Mouse (Mus musculus): ENCODE data around the gene Ahdc1. TPM values are rescaled to one million over a fixed set of nuclear protein-coding genes. Genes with fewer than 3 reads are reported as not detected.
A peak's percentile ranks its signal among the peaks of the same experiment; 100 is the strongest.
"Not testable (repeated sequence)": the region's sequence is repeated elsewhere in the genome, so short reads cannot be mapped to it uniquely, and the experiment has no call there.

The Ahdc1 gene
- polyA plus RNA-seq, 1 experiment from 2014 or later, result 6.3 TPM

DNA sequence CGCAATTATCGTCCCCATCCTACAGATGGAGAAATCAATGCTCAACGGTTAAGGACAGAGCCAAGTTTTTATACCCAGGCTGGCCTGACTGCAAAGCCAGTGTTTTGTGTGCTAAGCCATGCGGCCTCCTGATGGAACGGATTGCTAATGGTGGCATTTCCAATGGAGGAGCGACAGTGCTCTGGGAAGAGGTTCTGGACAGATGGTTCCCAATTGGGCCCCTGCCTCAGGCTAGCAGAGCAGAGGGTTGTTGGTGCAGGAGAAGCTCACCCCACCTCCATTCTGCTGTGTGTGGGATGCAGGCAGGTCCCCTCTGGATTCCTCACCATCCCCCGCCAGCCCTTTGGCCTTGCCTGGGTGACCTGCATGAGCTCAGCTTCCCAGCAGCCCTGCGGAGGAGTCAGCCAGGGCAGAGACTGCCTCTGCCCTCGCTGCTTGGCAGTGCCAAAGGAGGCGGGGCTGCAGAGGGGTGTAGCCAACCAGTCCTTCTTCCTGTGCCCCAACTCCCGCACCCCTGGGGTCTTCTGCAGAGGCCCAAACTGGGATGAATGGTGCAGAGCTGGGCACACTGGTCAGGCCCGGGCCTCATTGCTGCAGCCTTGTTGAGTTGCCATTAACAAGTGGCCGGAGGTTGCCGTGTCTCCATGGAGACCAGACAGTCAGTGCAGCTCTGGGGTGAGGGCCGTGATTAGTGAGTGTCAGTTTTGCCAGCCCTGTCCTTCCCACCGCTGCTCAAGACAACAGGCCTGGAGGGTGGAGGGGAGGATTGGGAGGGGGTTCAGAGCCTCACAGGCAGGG, 84.1 kb downstream of the Ahdc1 start:
- 36% methylated on average over 16 of the region's 16 CpGs for WGBS
- Histone ChIP-seq H3K27me3 (no peaks in the 10 kb centered on the region), H3K9ac (peak overlapping the region; percentile 43), H3K36me3 (no peaks in the 10 kb centered on the region), H3K4me3 (peak overlapping the region; percentile 27), H3K4me1 (replicated peaks) (peaks cover 55% of the 10 kb centered on the region), H3K4me2 (peak overlapping the region; percentile 60), H3K9me3 (replicated peaks) (no peaks in the 10 kb centered on the region), H3K27ac (peak overlapping the region; percentile 95)
- peak; percentile 56 for ATAC-seq (replicated peaks; ENCODE audit: insufficient number of reproducible peaks, insufficient read depth, low FRiP score, low read depth)

DNA sequence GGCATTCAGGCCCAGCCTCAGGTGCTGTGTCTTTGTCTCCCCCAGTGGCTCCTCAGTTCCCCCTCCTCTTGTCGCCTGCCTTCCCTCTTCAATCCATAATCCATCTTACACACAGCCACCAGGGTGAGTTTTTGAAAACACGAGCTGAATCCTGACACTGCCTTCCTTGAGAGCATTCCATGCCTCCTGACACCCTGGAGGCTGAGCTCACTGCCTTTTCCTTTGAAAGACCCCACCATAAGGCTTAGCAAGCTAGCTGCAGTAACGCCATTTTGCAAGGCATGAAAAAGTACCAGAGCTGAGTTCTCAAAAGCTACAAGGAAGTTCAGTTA, 84.6 kb downstream of the Ahdc1 start:
- H3K9ac ChIP-seq, result peak overlapping the region; percentile 43
- peak overlapping the region; percentile 27 for H3K4me3 ChIP-seq
- H3K36me3 ChIP-seq; H3K27me3 ChIP-seq; H3K9me3 ChIP-seq (replicated peaks); ATAC-seq (replicated peaks; ENCODE audit: insufficient number of reproducible peaks, insufficient read depth, low FRiP score, low read depth): not testable (repeated sequence)
- H3K27ac ChIP-seq, result peak overlapping the region; percentile 95
- peak overlapping the region; percentile 60 for H3K4me2 ChIP-seq
- H3K4me1 ChIP-seq (replicated peaks), result peaks cover 49% of the 10 kb centered on the region
- 16% methylated on average over 3 of the region's 3 CpGs for WGBS

DNA sequence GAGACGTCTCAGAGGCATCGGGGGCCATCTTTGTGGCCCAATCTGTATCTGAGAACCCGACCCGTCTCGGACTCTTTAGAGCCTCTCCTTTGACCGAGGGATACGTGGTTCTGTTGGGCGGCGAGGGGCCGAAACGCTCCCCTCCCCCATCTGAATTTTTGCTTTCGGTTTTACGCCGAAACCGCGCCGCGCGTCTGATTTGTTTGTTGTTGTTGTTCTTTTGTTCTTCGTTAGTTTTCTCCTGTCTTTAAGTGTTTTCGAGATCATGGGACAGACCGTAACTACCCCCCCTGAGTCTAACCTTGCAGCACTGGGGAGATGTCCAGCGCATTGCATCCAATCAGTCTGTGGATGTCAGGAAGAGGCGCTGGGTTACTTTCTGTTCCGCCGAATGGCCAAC, 85.6 kb downstream of the Ahdc1 start:
- ATAC-seq (replicated peaks; ENCODE audit: insufficient number of reproducible peaks, insufficient read depth, low FRiP score, low read depth); H3K27ac ChIP-seq; H3K9me3 ChIP-seq (replicated peaks); H3K9ac ChIP-seq; H3K4me2 ChIP-seq; H3K36me3 ChIP-seq; H3K27me3 ChIP-seq: not testable (repeated sequence)
- 0% methylated on average over 15 of the region's 26 CpGs for WGBS
- H3K4me1 ChIP-seq (replicated peaks), result peaks cover 41% of the 10 kb centered on the region
- H3K4me3 ChIP-seq, result peak overlapping the region; percentile 41

DNA sequence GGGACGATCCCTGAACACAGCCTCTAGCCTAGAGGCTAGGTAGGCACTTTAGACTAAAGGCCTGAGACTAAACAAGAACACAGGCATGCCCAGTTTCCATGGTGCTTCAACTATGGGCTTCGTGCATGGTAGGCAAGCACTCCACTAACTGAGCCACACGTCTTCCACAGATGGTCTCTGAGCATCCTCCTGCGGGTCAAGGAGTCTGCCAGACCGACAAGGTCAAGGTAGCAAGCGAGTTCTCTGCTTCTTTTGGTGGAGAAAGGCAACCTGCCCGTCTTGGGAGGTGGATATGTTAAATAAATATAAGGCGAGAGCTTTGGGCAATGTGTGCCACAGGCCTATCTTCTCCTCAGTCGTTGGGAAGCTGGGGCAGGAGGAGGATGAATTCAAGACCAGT, 90.7 kb downstream of the Ahdc1 start:
- H3K27ac ChIP-seq, result no peak overlapping the region
- H3K27me3 ChIP-seq, result no peaks in the 10 kb centered on the region
- H3K9ac ChIP-seq, result no peak overlapping the region
- no peaks in the 10 kb centered on the region for H3K36me3 ChIP-seq
- peaks cover 20% of the 10 kb centered on the region for H3K4me1 ChIP-seq (replicated peaks)
- no peaks in the 10 kb centered on the region for H3K9me3 ChIP-seq (replicated peaks)
- 0 out of 2 replicates have a peak overlapping the region, but pooled peaks have one; percentile 13 for H3K4me2 ChIP-seq
- no peak overlapping the region for H3K4me3 ChIP-seq
- WGBS, result 71% methylated on average over 9 of the region's 9 CpGs
- ATAC-seq (replicated peaks; ENCODE audit: insufficient number of reproducible peaks, insufficient read depth, low FRiP score, low read depth), result no peak

DNA sequence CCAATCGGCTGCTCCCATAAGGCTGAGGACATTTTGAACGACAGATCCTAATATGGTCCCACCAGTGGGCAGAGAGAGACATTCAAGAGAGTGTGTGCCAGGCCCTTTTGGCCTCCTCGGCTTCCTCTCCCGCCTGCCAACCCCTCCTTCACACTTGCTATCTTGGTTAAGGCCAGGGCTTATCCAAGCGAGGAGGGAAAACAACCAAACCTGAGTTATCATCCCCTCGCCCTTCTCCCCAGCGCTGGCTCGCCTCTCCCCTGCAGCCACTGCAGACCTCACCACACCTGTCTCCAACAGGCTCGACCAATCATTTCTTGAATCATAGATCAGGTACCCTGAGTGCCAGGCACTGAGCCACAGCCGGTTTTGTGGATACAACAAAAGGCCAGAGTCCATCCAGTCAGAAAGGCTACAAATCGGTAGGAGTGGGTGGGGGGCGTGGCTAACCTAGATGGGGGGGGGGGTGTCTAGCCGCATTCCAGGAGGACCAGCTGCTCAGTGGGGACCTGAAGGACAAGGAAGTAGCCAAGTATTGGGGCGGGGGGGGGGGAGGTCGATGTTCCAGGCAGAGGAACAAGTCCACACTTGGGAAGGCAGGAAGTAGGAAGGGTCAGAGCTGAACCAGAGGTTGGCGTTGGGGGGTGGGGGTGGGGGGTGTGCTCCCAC, 92.6 kb downstream of the Ahdc1 start:
- ATAC-seq (replicated peaks; ENCODE audit: insufficient number of reproducible peaks, insufficient read depth, low FRiP score, low read depth), result peak; percentile 29
- Histone ChIP-seq H3K4me2 (peak overlapping the region; percentile 24; the same call in 1 of the 2 replicates), H3K9me3 (replicated peaks) (no peaks in the 10 kb centered on the region), H3K27me3 (no peaks in the 10 kb centered on the region), H3K9ac (peak overlapping the region; percentile 28; the same call in 1 of the 2 replicates), H3K4me1 (replicated peaks) (peaks cover 35% of the 10 kb centered on the region), H3K36me3 (no peaks in the 10 kb centered on the region), H3K4me3 (no peak overlapping the region), H3K27ac (peak overlapping the region; percentile 70)
- 18% methylated on average over 16 of the region's 16 CpGs for WGBS

DNA sequence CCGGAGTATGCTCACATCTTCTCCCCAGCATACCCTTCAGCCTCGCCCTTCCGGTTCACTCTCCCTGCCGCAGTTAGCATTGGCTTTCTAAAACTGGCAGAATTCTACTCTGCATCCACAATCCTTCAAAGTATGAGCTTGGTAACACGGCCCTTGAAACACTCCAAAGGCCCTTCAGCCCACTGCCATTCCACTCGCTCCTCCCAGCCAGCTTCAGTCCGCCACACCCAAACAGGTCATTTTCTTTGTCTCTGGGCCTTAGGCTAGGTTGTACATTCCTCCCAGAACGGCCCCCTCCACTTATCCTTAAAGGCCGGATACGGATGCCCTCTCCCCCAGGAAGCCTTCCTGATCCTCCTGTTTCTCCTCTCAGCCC, 93.1 kb downstream of the Ahdc1 start:
- Histone ChIP-seq H3K4me3 (no peak overlapping the region), H3K4me1 (replicated peaks) (peaks cover 39% of the 10 kb centered on the region), H3K9me3 (replicated peaks) (no peaks in the 10 kb centered on the region), H3K9ac (no peak overlapping the region), H3K27me3 (no peaks in the 10 kb centered on the region), H3K36me3 (no peaks in the 10 kb centered on the region), H3K27ac (peak overlapping the region; percentile 70), H3K4me2 (peak overlapping the region; percentile 24; the same call in 1 of the 2 replicates)
- 0 out of 2 replicates have a peak, but pooled peaks have one; percentile 11 for ATAC-seq (replicated peaks; ENCODE audit: insufficient number of reproducible peaks, insufficient read depth, low FRiP score, low read depth)
- whole genome bisulfite sequencing, result 31% methylated on average over 10 of the region's 10 CpGs

DNA sequence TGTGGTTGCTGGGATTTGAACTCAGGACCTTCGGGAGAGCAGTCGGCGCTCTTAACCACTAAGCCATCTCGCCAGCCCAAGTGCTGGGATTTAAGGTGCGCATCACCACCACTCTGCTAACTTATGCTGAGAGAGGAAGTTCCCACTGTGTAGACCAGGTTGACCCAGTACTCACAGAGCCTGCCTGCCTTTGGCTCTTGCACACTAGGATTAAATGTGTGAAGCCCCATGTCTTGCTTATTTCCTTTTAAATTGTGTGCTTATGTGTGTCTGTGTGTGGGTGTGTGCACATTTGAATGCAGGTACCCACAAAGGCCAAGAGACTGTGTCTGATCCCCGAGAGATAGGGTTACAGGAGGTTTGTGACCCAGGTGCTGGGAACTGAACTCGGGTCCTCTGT, 95.6 kb downstream of the Ahdc1 start:
- Histone ChIP-seq H3K4me1 (replicated peaks) (peaks cover 38% of the 10 kb centered on the region), H3K9me3 (replicated peaks) (no peaks in the 10 kb centered on the region), H3K9ac (no peak overlapping the region), H3K27ac (no peak overlapping the region), H3K27me3 (no peaks in the 10 kb centered on the region), H3K4me2 (no peak overlapping the region), H3K36me3 (no peaks in the 10 kb centered on the region), H3K4me3 (no peak overlapping the region)
- ATAC-seq (replicated peaks; ENCODE audit: insufficient number of reproducible peaks, insufficient read depth, low FRiP score, low read depth), result no peak
- WGBS, result 92% methylated on average over 7 of the region's 7 CpGs

DNA sequence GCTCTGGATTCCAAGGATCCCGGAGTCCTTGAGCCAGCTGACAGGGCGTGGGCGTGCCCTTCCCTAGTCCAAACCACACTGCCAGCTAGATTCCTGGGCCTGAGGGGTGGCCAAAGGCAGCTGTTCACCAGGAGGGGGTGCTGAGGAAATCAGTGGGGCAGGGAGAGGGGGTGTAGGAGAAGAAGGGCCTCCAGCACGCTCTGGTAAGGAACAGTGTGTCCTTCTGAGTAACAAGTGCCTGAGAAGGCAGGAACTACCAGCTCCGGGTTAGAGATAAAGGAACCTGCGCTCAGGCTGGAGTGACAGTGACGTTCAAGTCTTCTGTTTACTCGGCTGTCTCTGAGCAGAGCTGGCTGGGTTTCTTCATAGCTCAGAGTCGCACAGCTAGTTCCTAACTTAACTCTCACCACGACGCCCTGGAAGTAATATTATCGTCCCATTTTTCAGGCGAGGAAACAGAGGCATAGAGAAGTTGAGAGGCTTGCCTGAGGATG, 96.8 kb downstream of the Ahdc1 start:
- peak overlapping the region; percentile 69 for H3K27ac ChIP-seq
- H3K9ac ChIP-seq, result no peak overlapping the region
- H3K9me3 ChIP-seq (replicated peaks), result no peaks in the 10 kb centered on the region
- no peak overlapping the region for H3K4me3 ChIP-seq
- no peaks in the 10 kb centered on the region for H3K36me3 ChIP-seq
- ATAC-seq (replicated peaks; ENCODE audit: insufficient number of reproducible peaks, insufficient read depth, low FRiP score, low read depth), result 0 out of 2 replicates have a peak, but pooled peaks have one; percentile 24
- no peaks in the 10 kb centered on the region for H3K27me3 ChIP-seq
- WGBS, result 34% methylated on average over 13 of the region's 13 CpGs
- peaks cover 35% of the 10 kb centered on the region for H3K4me1 ChIP-seq (replicated peaks)
- peak overlapping the region; percentile 23; the same call in 1 of the 2 replicates for H3K4me2 ChIP-seq

DNA sequence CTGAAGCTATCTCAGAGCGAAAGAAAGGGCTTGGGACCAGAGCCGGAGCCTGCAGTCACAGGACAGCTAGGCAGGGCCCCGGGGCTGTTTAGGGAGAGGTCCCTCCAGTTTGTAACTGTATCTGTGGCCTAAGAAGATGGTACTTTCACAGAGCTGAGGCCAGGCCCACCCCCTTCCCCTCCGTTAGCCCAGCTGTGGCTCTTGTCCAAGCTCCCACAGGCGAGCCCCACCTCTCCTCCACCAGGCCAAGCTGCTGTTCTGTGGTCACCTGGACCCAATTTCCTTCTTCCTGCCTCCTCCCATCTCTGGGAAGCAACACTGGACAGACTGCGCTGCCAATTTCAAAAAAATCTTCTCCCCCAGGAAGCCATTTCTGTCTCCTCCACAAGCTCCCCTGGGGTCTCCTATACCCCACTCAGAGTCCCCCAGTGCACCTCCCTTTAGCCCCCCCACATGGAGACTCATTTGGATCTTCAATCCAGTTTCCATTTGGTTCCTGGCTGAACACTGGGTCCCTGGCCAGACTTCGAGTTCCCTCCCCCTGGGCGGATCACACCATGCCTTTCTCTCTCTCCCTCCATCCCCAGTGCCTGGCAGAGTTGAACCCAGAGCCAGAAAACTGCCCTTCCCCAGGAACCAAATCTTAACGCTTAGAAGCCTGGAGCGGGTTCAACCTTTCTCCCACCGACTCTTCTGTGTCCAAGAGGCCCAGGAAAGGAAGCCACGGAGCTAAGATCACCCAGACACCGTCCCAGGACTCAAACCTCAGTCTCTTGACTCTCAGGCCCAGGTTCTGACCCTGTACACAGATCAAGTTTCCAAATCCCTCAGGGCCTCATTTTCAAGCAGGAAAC, 97.6 kb downstream of the Ahdc1 start:
- Histone ChIP-seq H3K27ac (peak overlapping the region; percentile 69), H3K27me3 (no peaks in the 10 kb centered on the region), H3K4me1 (replicated peaks) (peaks cover 27% of the 10 kb centered on the region), H3K36me3 (no peaks in the 10 kb centered on the region), H3K4me2 (no peak overlapping the region), H3K9me3 (replicated peaks) (no peaks in the 10 kb centered on the region), H3K4me3 (no peak overlapping the region), H3K9ac (no peak overlapping the region)
- 59% methylated on average over 13 of the region's 13 CpGs for WGBS
- no peak for ATAC-seq (replicated peaks; ENCODE audit: insufficient number of reproducible peaks, insufficient read depth, low FRiP score, low read depth)

DNA sequence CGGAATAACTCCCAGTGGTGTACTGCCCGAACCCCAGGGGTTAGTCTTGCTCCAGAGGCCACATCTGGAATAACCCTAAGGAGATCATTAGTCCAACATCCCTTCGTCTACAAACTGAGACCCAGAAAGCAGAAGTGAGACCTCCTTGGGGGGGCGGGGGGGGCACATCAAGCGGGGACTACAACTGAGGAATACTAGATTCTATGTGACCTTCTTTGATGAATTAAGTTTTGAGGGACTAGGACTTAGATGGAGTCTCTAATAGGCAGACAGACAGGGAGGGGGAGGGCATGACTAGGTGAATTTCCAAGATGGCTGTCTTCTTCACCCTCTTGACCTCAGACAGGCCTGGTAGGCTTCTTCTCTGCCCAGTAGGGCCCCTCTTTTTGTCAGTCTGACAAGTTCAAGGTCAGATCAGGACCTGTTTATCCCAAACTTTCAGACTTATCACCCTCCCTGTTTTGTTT, 98.3 kb downstream of the Ahdc1 start:
- Histone ChIP-seq H3K36me3 (no peaks in the 10 kb centered on the region), H3K27ac (no peak overlapping the region), H3K4me3 (no peak overlapping the region), H3K9me3 (replicated peaks) (no peaks in the 10 kb centered on the region), H3K4me1 (replicated peaks) (peaks cover 20% of the 10 kb centered on the region), H3K27me3 (no peaks in the 10 kb centered on the region), H3K9ac (no peak overlapping the region), H3K4me2 (no peak overlapping the region)
- no peak for ATAC-seq (replicated peaks; ENCODE audit: insufficient number of reproducible peaks, insufficient read depth, low FRiP score, low read depth)
- WGBS, result 78% methylated on average over 5 of the region's 5 CpGs
